Mouse (Mus musculus): Measurements from ENCODE around the gene L2hgdh.
"Not testable (repeated sequence)": the region's sequence is repeated elsewhere in the genome, so short reads cannot be mapped to it uniquely, and the experiment has no call there.

Gene L2hgdh

GRCm38 (mm10) chr12:69661658-69662057 is 63.0 kb downstream of the L2hgdh start:
- DNase-seq, result no peak

- DNase-seq, result not testable (repeated sequence)
These were observed 70.7 kb downstream of the L2hgdh start for GRCm38 (mm10) chr12:69653973-69654372.

GRCm38 (mm10) chr12:69649511-69649910 is 75.2 kb downstream of the L2hgdh start:
- no peak for DNase-seq

- DNase-seq, result no peak
These were observed 78.7 kb downstream of the L2hgdh start for GRCm38 (mm10) chr12:69645821-69646616.

GRCm38 (mm10) chr12:69644877-69645276 is 79.8 kb downstream of the L2hgdh start:
- peak; percentile 79 for DNase-seq

- DNase-seq, result no peak
These were observed 81.8 kb downstream of the L2hgdh start for GRCm38 (mm10) chr12:69642877-69643276.

Data from layer of hippocampus, adult 9-11 months (tissue).